Mouse (Mus musculus) heart, postnatal 0 days (tissue): ENCODE results near the gene Gm10518.

ENCODE experiments used
- CTCF ChIP-seq: IDR thresholded peaks from 2 replicates; pipeline ENCODE4 v1.5.1; 2016; ENCODE audit warnings: antibody characterized with exemption, control low read depth, low read depth
- EP300 ChIP-seq: IDR thresholded peaks from 2 replicates; pipeline ENCODE4 v1.6.1; 2016; ENCODE audit warnings: antibody characterized with exemption, low read depth

- TF ChIP-seq EP300 = no peak
- no peak for TF ChIP-seq CTCF
Observed at GRCm38 (mm10) chr1:179776831-179777230, 26.3 kb upstream of the Gm10518 start.
